Mouse (Mus musculus) brain, embryonic 14.5 days (tissue): Measurements from ENCODE around the gene Bcr.

Experiments used
- CTCF ChIP-seq: fragments of 200-500 bp; IDR thresholded peaks from 2 replicates; pipeline ENCODE4 v1.5.1; 2012; ENCODE audit warnings: inconsistent platforms, mild to moderate bottlenecking, moderate library complexity, borderline replicate concordance; ENCODE audit not compliant: insufficient read depth, insufficient read length; ENCODE audit errors: extremely low read depth
- POLR2A ChIP-seq: fragments of 200-500 bp; IDR thresholded peaks from 2 replicates; pipeline ENCODE4 v1.6.1; 2012; ENCODE audit warnings: mild to moderate bottlenecking, inconsistent platforms, borderline replicate concordance; ENCODE audit not compliant: poor library complexity, insufficient read depth, insufficient read length, severe bottlenecking; ENCODE audit errors: extremely low read depth

DNA sequence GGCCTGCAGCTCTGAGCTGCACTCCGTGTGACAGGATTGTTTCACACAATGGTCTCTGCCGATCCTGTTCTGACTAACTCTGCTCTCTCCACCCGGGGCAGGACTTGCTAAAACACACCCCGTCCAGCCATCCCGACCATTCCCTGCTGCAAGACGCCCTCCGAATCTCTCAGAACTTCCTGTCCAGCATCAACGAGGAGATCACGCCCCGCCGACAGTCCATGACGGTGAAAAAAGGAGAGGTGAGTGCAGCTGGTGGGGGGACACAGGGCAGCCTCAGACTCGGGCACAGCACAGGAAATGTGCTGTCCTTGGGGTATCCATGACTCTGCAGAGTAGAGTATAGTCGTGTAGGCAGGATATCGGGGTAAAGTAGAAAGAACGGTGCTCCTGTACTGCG, 84.8 kb downstream of the Bcr start:
- TF ChIP-seq POLR2A: no peak
- no peak for TF ChIP-seq CTCF
